Comparison of ENCODE assay signal across 8 mouse cellular contexts in the genomic region with DNA sequence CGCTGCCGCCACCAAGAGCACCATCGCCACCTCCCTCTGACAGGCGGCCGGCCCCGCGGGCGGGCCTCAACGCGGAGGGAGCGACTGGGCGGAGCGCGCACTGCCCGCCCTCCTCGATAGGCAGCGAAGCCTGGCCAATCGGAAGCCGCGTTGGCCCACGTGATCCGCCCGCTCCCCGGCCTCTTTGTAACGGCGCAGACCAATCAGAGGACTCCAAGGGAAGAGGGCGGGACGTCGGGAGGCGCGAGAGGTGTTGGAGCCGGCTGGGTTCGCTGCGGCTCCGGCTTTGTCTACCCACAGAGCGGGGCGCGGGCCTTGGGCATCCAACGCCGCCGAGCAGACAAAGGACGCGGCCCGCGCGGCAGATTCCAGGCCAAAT. TPM values are rescaled to one million over a fixed set of nuclear protein-coding genes. Genes with fewer than 3 reads are reported as not detected.
DNase-seq lines count a peak whose midpoint lies in the region; ATAC-seq lines count a peak whose summit lies in the region.

A gene (minus strand): TSS at position 105 of the 379 bp plus-strand sequence.

- peaks cover 45% of the 10 kb centered on the region for H3K4me1 ChIP-seq in hindbrain, embryonic 14.5 days (replicated peaks; ENCODE audit: control insufficient read depth, insufficient read depth, low read length)

- H3K27me3 ChIP-seq in hindbrain, embryonic 14.5 days (ENCODE audit: control insufficient read depth, insufficient read depth, low read length): no peaks in the 10 kb centered on the region

- WGBS in hindbrain, embryonic 14.5 days: under 1% methylated on average over 46 of the region's 46 CpGs

- peak within 1 kb of the TSS; percentile 95 for H3K9ac ChIP-seq in hindbrain, embryonic 14.5 days

- 0 out of 2 replicates have a peak, but pooled peaks cover 3% of the 10 kb centered on the region for H3K36me3 ChIP-seq in hindbrain, embryonic 14.5 days (replicated peaks; ENCODE audit: control insufficient read depth, insufficient read depth)

- H3K27ac ChIP-seq in hindbrain, embryonic 14.5 days: peak within 1 kb of the TSS; percentile 98

- peak within 1 kb of the TSS; percentile 91 for H3K4me2 ChIP-seq in hindbrain, embryonic 14.5 days (replicated peaks)

- no peaks in the 10 kb centered on the region for H3K9me3 ChIP-seq in hindbrain, embryonic 14.5 days (ENCODE audit: control insufficient read depth, low read length)

- peak; percentile 90 for DNase-seq in WW6 (ENCODE audit: low read depth, low spot score)
- DNase-seq in cerebellum, postnatal 36 days: peak; percentile 96 to 98
- peak; percentile 98 for DNase-seq in frontal cortex, postnatal 36 days (ENCODE audit: low spot score in 2 of 2)
- DNase-seq in hindbrain, embryonic 14.5 days (ENCODE audit: low spot score): peak; percentile 97
- peak; percentile 88 to 93 for DNase-seq in layer of hippocampus, postnatal 25 days (ENCODE audit: extremely low spot score in 1 of 2, low spot score in 1 of 2)
- DNase-seq in lung, postnatal 14 days: peak; percentile 97
- DNase-seq in ovary, postnatal 36 days (ENCODE audit: low spot score): peak; percentile 98
- DNase-seq in thymus, postnatal 14 days: peak; percentile 99

- peak; percentile 99 for ATAC-seq in hindbrain, embryonic 14.5 days (ENCODE audit: low FRiP score)

- peak within 1 kb of the TSS; percentile 98 for H3K4me3 ChIP-seq in hindbrain, embryonic 14.5 days (replicated peaks; ENCODE audit: low read length)

RNA-seq across cellular contexts. Expression of the gene that starts here (rescaled TPM):
- 41.8 and 44.7 TPM in 2 replicates for polyA plus RNA-seq in hindbrain, embryonic 14.5 days (2014; fragmentation: Nextera tagmentation; extraction: Ambion mirVana)
- total RNA-seq in layer of hippocampus, postnatal 25 days (2021): 100 to 1,000 TPM; 119 to 125 TPM

Comparison
In these comparisons a context has a peak if more than half of its experiments do, and no peak if none do; other contexts are left out.
1. Peak in every context shown above with its lines: DNase-seq, ATAC-seq, H3K4me3 ChIP-seq and H3K27ac ChIP-seq.